Mouse (Mus musculus) T-cell, adult 66 days (primary cell): ENCODE results near the gene Plk1. TPM values are rescaled to one million over a fixed set of nuclear protein-coding genes. Genes with fewer than 3 reads are reported as not detected.

Experiments used
- total RNA-seq, 2 experiments: library from RNA; stranded (reverse); gene quantifications; 3 replicates in 1 of 2; 4 replicates in 1 of 2; pipeline ENCODE4 v1.2.4; 2023

Plk1 gene
- 1 to 10 TPM; 6.9 to 8.6 TPM for total RNA-seq

DNA sequence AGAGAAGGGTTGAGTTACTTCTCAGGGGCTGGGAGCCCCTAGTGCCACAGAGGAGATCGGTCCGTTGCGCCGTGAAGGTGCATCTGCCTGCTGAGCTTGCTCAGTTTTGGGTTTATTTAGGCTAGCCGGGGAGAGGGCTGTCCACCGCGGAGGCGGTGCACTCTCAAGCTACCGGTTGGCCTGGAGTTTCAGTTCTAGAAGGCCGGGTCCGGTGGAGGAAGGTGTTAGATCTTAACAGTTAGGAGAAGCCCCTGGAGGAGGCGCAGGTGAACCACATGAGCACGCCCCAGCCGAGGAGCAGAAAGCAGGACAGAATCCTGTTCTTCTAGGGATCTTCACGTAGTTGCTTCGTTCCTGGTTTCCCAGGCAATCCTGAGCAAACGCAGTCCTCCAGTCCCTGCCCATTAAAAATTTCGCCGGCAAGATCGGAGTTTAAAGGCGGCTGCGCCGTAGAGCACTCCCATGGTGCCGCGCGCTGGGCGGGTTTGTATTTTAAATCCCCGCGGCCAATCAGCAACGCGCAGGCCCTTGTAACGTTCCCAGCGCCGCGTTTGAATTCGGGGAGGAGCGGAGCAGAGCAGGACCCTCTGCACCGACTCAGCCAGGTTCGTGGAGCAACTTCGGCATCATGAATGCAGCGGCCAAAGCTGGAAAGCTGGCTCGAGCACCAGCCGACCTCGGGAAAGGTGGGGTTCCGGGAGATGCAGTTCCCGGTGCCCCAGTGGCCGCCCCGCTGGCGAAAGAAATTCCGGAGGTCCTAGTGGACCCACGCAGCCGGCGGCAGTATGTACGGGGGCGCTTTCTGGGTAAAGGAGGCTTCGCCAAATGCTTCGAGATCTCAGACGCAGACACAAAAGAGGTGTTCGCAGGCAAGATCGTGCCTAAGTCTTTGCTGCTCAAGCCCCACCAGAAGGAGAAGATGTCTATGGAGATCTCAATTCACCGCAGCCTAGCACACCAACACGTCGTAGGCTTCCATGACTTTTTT is at the start of gene Plk1:
Gene Plk1, plus strand, starts transcription at position 525 of the 988 bp plus-strand sequence.

GRCm38 (mm10) chr7:122132497-122133337 is 26.5 kb upstream of the Plk1 start, which contains the start of the genes Palb2 and Dctn5:
Gene Palb2 (minus strand): TSS chr7:122132985.
Gene Dctn5 (plus strand): TSS chr7:122133041.

DNA sequence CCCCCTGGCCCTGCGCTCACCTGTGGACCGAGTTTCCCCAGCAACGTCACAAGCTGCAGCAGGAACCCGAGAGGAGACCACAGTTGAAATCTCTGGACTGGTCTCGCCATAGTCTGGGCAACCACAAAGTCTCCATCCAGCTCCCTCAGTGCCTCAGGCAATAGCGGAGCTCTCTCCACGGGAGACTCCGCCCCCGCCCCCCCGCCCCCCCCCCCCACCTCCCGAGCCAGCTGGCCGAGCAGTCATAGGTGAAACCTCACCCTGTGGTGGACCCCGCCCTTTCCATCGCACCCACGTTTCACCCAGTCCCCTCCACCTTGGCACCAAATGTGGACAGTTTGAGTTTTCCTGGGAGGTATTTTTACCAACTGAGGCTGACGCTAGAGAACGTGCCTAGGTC is 26.8 kb downstream of the Plk1 start, which contains the start of gene Ern2:
Gene Ern2, minus strand, starts transcription at position 165 of the 400 bp plus-strand sequence.

GRCm38 (mm10) chr7:122219315-122219801 is 60.1 kb downstream of the Plk1 start, which contains the start of gene Chp2:
Gene Chp2 (plus strand): TSS chr7:122219496.

Other genes with a start within 250 kb of the Plk1 start
- gene Cog7, start 177.7 kb upstream of the Plk1 start, total RNA-seq: 10 to 100 TPM; 10.2 to 10.3 TPM
- 10 to 100 TPM; 13.0 to 13.1 TPM for gene Gga2, start 138.2 kb upstream of the Plk1 start, total RNA-seq
- gene Ubfd1, start 92.3 kb upstream of the Plk1 start, total RNA-seq: 10 to 100 TPM; 45.8 to 48.6 TPM
- 10 to 100 TPM; 22.5 to 22.6 TPM for gene Ears2, start 92.2 kb upstream of the Plk1 start, total RNA-seq
- 10 to 100 TPM; 76.2 to 90.1 TPM for gene Ndufab1, start 57.6 kb upstream of the Plk1 start, total RNA-seq
- 1 to 10 TPM; 5.9 to 6.1 TPM for gene Palb2, start 26.5 kb upstream of the Plk1 start, total RNA-seq
- gene Dctn5, start 26.4 kb upstream of the Plk1 start, total RNA-seq: 10 to 100 TPM; 78.6 to 82.0 TPM
- gene Ern2, start 26.8 kb downstream of the Plk1 start, total RNA-seq: not detected
- 1 to 10 TPM in 1 of 2 experiments, not detected in 1; 2.2 TPM for gene Chp2, start 60.1 kb downstream of the Plk1 start, total RNA-seq
- 100 to 1,000 TPM; 144 to 145 TPM for gene Prkcb, start 129.3 kb downstream of the Plk1 start, total RNA-seq